Mouse (Mus musculus): Measurements from ENCODE around the gene Zfhx3.

Gene Zfhx3

GRCm38 (mm10) chr8:108434510-108434909 lies 492.1 kb downstream of the Zfhx3 start:
- in situ Hi-C loops (cut with MboI; ENCODE audit: low sequenced_read_pairs), result no loop called here

GRCm38 (mm10) chr8:108436336-108436735 lies 493.9 kb downstream of the Zfhx3 start:
- in situ Hi-C loops (cut with MboI; ENCODE audit: low sequenced_read_pairs), result no loop called here

GRCm38 (mm10) chr8:108437316-108437830 lies 494.9 kb downstream of the Zfhx3 start:
- in situ Hi-C loops (cut with MboI; ENCODE audit: low sequenced_read_pairs), result no loop called here

GRCm38 (mm10) chr8:108440476-108440875 lies 498.0 kb downstream of the Zfhx3 start:
- in situ Hi-C loops (cut with MboI; ENCODE audit: low sequenced_read_pairs), result no loop called here

- in situ Hi-C loops (cut with MboI; ENCODE audit: low sequenced_read_pairs), result no loop called here
These were observed 508.4 kb downstream of the Zfhx3 start for GRCm38 (mm10) chr8:108450847-108451246.

- in situ Hi-C loops (cut with MboI; ENCODE audit: low sequenced_read_pairs), result no loop called here
These were observed 512.3 kb downstream of the Zfhx3 start for GRCm38 (mm10) chr8:108454561-108455311.

- in situ Hi-C loops (cut with MboI; ENCODE audit: low sequenced_read_pairs), result no loop called here
These were observed 524.2 kb downstream of the Zfhx3 start for GRCm38 (mm10) chr8:108466653-108467052.

GRCm38 (mm10) chr8:108467172-108468035 lies 525.0 kb downstream of the Zfhx3 start:
- in situ Hi-C loops (cut with MboI; ENCODE audit: low sequenced_read_pairs), result no loop called here

GRCm38 (mm10) chr8:108470269-108470668 lies 527.8 kb downstream of the Zfhx3 start:
- in situ Hi-C loops (cut with MboI; ENCODE audit: low sequenced_read_pairs), result no loop called here

- in situ Hi-C loops (cut with MboI; ENCODE audit: low sequenced_read_pairs), result no loop called here
These were observed 532.1 kb downstream of the Zfhx3 start for GRCm38 (mm10) chr8:108474556-108474955.

GRCm38 (mm10) chr8:108478131-108478530 lies 535.7 kb downstream of the Zfhx3 start:
- in situ Hi-C loops (cut with MboI; ENCODE audit: low sequenced_read_pairs), result no loop called here

- in situ Hi-C loops (cut with MboI; ENCODE audit: low sequenced_read_pairs), result no loop called here
These were observed 537.7 kb downstream of the Zfhx3 start for GRCm38 (mm10) chr8:108480141-108480540.

GRCm38 (mm10) chr8:108481167-108481815 lies 538.8 kb downstream of the Zfhx3 start:
- in situ Hi-C loops (cut with MboI; ENCODE audit: low sequenced_read_pairs), result no loop called here

- in situ Hi-C loops (cut with MboI; ENCODE audit: low sequenced_read_pairs), result no loop called here
These were observed 553.7 kb downstream of the Zfhx3 start for GRCm38 (mm10) chr8:108496101-108496500.

GRCm38 (mm10) chr8:108506779-108507178 lies 564.3 kb downstream of the Zfhx3 start:
- in situ Hi-C loops (cut with MboI; ENCODE audit: low sequenced_read_pairs), result no loop called here

GRCm38 (mm10) chr8:108507769-108508168 lies 565.3 kb downstream of the Zfhx3 start:
- in situ Hi-C loops (cut with MboI; ENCODE audit: low sequenced_read_pairs), result no loop called here

- in situ Hi-C loops (cut with MboI; ENCODE audit: low sequenced_read_pairs), result no loop called here
These were observed 568.3 kb downstream of the Zfhx3 start for GRCm38 (mm10) chr8:108510641-108511325.

- in situ Hi-C loops (cut with MboI; ENCODE audit: low sequenced_read_pairs), result no loop called here
These were observed 575.7 kb downstream of the Zfhx3 start for GRCm38 (mm10) chr8:108518116-108518515.

GRCm38 (mm10) chr8:108522050-108522449 lies 579.6 kb downstream of the Zfhx3 start:
- in situ Hi-C loops (cut with MboI; ENCODE audit: low sequenced_read_pairs), result no loop called here

- in situ Hi-C loops (cut with MboI; ENCODE audit: low sequenced_read_pairs), result no loop called here
These were observed 587.0 kb downstream of the Zfhx3 start for GRCm38 (mm10) chr8:108529421-108529820.
